Mouse (Mus musculus) CH12.LX (cell line): ENCODE data around the gene Reln. TPM values are rescaled to one million over a fixed set of nuclear protein-coding genes. Genes with fewer than 3 reads are reported as not detected.

ENCODE experiments used
- DNase-seq: peaks from one replicate; pipeline ENCODE4 v3.0.0-alpha.2; 2013; ENCODE audit errors: extremely low read depth
- H3K27ac ChIP-seq: 2 replicates; pipeline ENCODE4 v1.5.1; 2012; ENCODE audit warnings: low read depth, mild to moderate bottlenecking, control low read depth, moderate library complexity; ENCODE audit not compliant: insufficient read depth
- H3K27me3 ChIP-seq: replicated peaks from 2 replicates; pipeline ENCODE3; 2012; ENCODE audit warnings: inconsistent platforms
- H3K36me3 ChIP-seq, 2 experiments: replicated peaks in 1 of 2; 2 replicates each; pipeline versions ENCODE3 to v1.6.1; 2012; ENCODE audit warnings: inconsistent platforms in 1 of 2, low read length in 1 of 2, mild to moderate bottlenecking in 1 of 2, mixed read lengths in 1 of 2, moderate library complexity in 1 of 2; ENCODE audit not compliant: control insufficient read depth in 1 of 2, insufficient read depth in 1 of 2
- H3K4me1 ChIP-seq, 2 experiments: 2 replicates each; pipeline ENCODE4 v1.6.1; 2012; ENCODE audit warnings: inconsistent platforms in 1 of 2, moderate library complexity in 1 of 2; ENCODE audit not compliant: insufficient read depth in 2 of 2, control insufficient read depth in 1 of 2
- H3K4me2 ChIP-seq: 2 replicates; pipeline ENCODE4 v1.6.1; 2012; ENCODE audit warnings: low read depth, mild to moderate bottlenecking, control low read depth; ENCODE audit not compliant: poor library complexity, insufficient read depth, severe bottlenecking
- H3K4me3 ChIP-seq, 3 experiments: fragments of 150-350 bp in 1 of 3; sonication (generic) in 1 of 3; replicated peaks in 1 of 3; 2 replicates each; pipeline versions ENCODE3 to v1.5.1; 2011 to 2012; ENCODE audit warnings: low read depth in 2 of 3, low read length in 2 of 3, mild to moderate bottlenecking in 2 of 3, moderate library complexity in 2 of 3, control low read depth in 1 of 3, improper control_type of control experiment in 1 of 3, inconsistent platforms in 1 of 3, mixed read lengths in 1 of 3; ENCODE audit not compliant: poor library complexity in 1 of 3
- H3K79me2 ChIP-seq: replicated peaks from 2 replicates; pipeline ENCODE4 v1.6.1; 2012; ENCODE audit warnings: mild to moderate bottlenecking, moderate library complexity; ENCODE audit not compliant: control insufficient read depth, poor library complexity, insufficient read depth, severe bottlenecking; ENCODE audit errors: extremely low read depth
- H3K9ac ChIP-seq: 2 replicates; pipeline ENCODE4 v1.6.1; 2012; ENCODE audit warnings: low read depth, mild to moderate bottlenecking, control low read depth, moderate library complexity; ENCODE audit not compliant: insufficient read depth
- H3K9me3 ChIP-seq: replicated peaks from 2 replicates; pipeline ENCODE3; 2012; ENCODE audit warnings: low read length, inconsistent platforms, mixed read lengths
- BHLHE40 ChIP-seq: IDR thresholded peaks from 2 replicates; pipeline ENCODE4 v1.6.1; 2011; ENCODE audit warnings: mild to moderate bottlenecking, low read depth, low read length, improper control_type of control experiment
- CHD2 ChIP-seq: IDR thresholded peaks from 2 replicates; pipeline ENCODE4 v1.6.1; 2011; ENCODE audit warnings: low read length, improper control_type of control experiment
- ELF1 ChIP-seq: IDR thresholded peaks from 2 replicates; pipeline ENCODE4 v1.6.1; 2014; ENCODE audit warnings: low read depth, mild to moderate bottlenecking, inconsistent platforms, low read length, improper control_type of control experiment
- EP300 ChIP-seq: IDR thresholded peaks from 2 replicates; pipeline ENCODE4 v1.6.1; 2011; ENCODE audit warnings: low read length, improper control_type of control experiment
- IRF4 ChIP-seq: IDR thresholded peaks from 2 replicates; pipeline ENCODE4 v1.6.1; 2014; ENCODE audit warnings: low read depth, mild to moderate bottlenecking, inconsistent platforms, low read length, improper control_type of control experiment
- JUN ChIP-seq: IDR thresholded peaks from 2 replicates; pipeline ENCODE4 v1.6.1; 2011; ENCODE audit warnings: low read depth, mild to moderate bottlenecking, low read length, improper control_type of control experiment, moderate library complexity; ENCODE audit not compliant: insufficient read depth
- JUND ChIP-seq: conservative IDR thresholded peaks from 2 replicates; pipeline ENCODE4 v1.6.1; 2011; ENCODE audit warnings: low read depth, low read length, improper control_type of control experiment
- KAT2A ChIP-seq: IDR thresholded peaks from 2 replicates; pipeline ENCODE4 v1.6.1; 2012; ENCODE audit warnings: low read length, improper control_type of control experiment, inconsistent platforms; ENCODE audit not compliant: insufficient replicate concordance
- MAZ ChIP-seq: IDR thresholded peaks from 2 replicates; pipeline ENCODE4 v1.6.1; 2012; ENCODE audit warnings: low read depth, mild to moderate bottlenecking, inconsistent platforms, low read length, improper control_type of control experiment, moderate library complexity
- MYC ChIP-seq: IDR thresholded peaks from 2 replicates; pipeline ENCODE4 v1.6.1; 2011; ENCODE audit warnings: low read depth, mild to moderate bottlenecking, improper control_type of control experiment, low read length
- PAX5 ChIP-seq: IDR thresholded peaks from 2 replicates; pipeline ENCODE4 v1.6.1; 2012; ENCODE audit warnings: low read length, inconsistent platforms, mixed read lengths
- RAD21 ChIP-seq: IDR thresholded peaks from 2 replicates; pipeline ENCODE4 v1.6.1; 2011; ENCODE audit warnings: low read depth, mild to moderate bottlenecking, low read length, improper control_type of control experiment, moderate library complexity
- SIN3A ChIP-seq: IDR thresholded peaks from 2 replicates; pipeline ENCODE4 v1.6.1; 2012; ENCODE audit warnings: low read length, improper control_type of control experiment, inconsistent platforms
- SMC3 ChIP-seq: IDR thresholded peaks from 2 replicates; pipeline ENCODE4 v1.6.1; 2011; ENCODE audit warnings: low read depth, low read length, improper control_type of control experiment
- TCF12 ChIP-seq: IDR thresholded peaks from 2 replicates; pipeline ENCODE4 v1.6.1; 2014; ENCODE audit warnings: low read depth, mild to moderate bottlenecking, inconsistent platforms, low read length, improper control_type of control experiment
- USF2 ChIP-seq: conservative IDR thresholded peaks from 2 replicates; pipeline ENCODE4 v1.6.1; 2011; ENCODE audit warnings: low read depth, low read length, improper control_type of control experiment
- ZKSCAN1 ChIP-seq: IDR thresholded peaks from 2 replicates; pipeline ENCODE4 v1.6.1; 2012; ENCODE audit warnings: low read depth, inconsistent platforms, low read length, improper control_type of control experiment, borderline replicate concordance
- ZMIZ1 ChIP-seq: IDR thresholded peaks from 2 replicates; pipeline ENCODE4 v1.6.1; 2012; ENCODE audit warnings: low read depth, mild to moderate bottlenecking, inconsistent platforms, low read length, improper control_type of control experiment
- ZNF384 ChIP-seq: IDR thresholded peaks from 2 replicates; pipeline ENCODE4 v1.6.1; 2012; ENCODE audit warnings: low read depth, low read length, improper control_type of control experiment, inconsistent platforms
- dilution Hi-C: fragments of 300-500 bp; cut with MboI; formaldehyde crosslinking; loops from 2 replicates; pipeline ENCODE4 v1.14.3; 2020; ENCODE audit warnings: low sequenced_read_pairs; ENCODE audit not compliant: extremely low pct_unique_long_range_greater_than_20kb, extremely low pct_ligation_motif_present
- in situ Hi-C: fragments of 300-500 bp; cut with MboI; formaldehyde crosslinking; loops from 3 replicates; pipeline ENCODE4 v1.14.3; 2019; ENCODE audit warnings: low sequenced_read_pairs, low pct_ligation_motif_present, low pct_unique_long_range_greater_than_20kb, mixed read lengths
- polyA plus RNA-seq: library from polyadenylated mRNA; unstranded; fragments of >175 nt; gene quantifications from 2 replicates; pipeline ENCODE4 v1.2.1, GENCODE M21; 2012; ENCODE audit warnings: low read depth; ENCODE audit not compliant: insufficient read length
- total RNA-seq, 2 experiments: library from RNA; depleted of rRNA; stranded (reverse); fragments of 300-350 nt in 1 of 2; fragments of >200 nt in 1 of 2; gene quantifications; 2 replicates each; pipeline ENCODE4 v1.2.3; 2012 to 2014

Gene Reln
- total and polyA plus RNA-seq, 3 experiments: 0.03 to 0.04 TPM; not detected in 1

- H3K4me1 ChIP-seq: no peaks in the 10 kb centered on the region
- no peak overlapping the region for H3K4me2 ChIP-seq
- H3K27me3 ChIP-seq: no peaks in the 10 kb centered on the region
- in situ Hi-C loops: no loop called here
- H3K36me3 ChIP-seq: no peaks in the 10 kb centered on the region
- dilution Hi-C loops: no loop called here
- no peak overlapping the region for H3K9ac ChIP-seq
- H3K27ac ChIP-seq: no peak overlapping the region
- no peak overlapping the region for H3K4me3 ChIP-seq
- no peak for TF ChIP-seq TCF12
- no peaks in the 10 kb centered on the region for H3K9me3 ChIP-seq
- no peak for DNase-seq
- H3K79me2 ChIP-seq: no peaks in the 10 kb centered on the region
Measured at GRCm38 (mm10) chr5:22316471-22316870, 28.0 kb downstream of the Reln start.

DNA sequence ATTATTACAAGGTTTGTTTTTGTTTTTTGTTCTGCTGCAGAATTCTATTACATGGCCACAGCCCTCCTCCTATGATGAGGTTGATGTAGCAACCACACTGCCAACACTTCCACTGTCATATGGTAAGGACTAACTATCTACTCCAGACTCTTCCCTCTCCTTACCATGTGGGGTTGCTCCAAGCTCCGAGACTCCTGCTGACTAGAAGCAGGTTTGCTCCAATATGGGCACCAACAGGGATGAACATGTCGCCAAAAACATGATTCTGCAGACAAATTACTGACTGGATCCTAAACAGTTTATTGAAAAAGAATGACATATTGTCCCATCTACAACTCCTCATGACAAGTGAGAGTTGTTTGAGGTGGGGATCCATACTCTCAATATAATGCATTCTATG is 28.5 kb downstream of the Reln start:
- Histone ChIP-seq H3K4me1 (no peaks in the 10 kb centered on the region), H3K27me3 (no peaks in the 10 kb centered on the region), H3K4me3 (no peak overlapping the region), H3K27ac (no peak overlapping the region), H3K4me2 (no peak overlapping the region), H3K36me3 (no peaks in the 10 kb centered on the region), H3K9me3 (no peaks in the 10 kb centered on the region), H3K79me2 (no peaks in the 10 kb centered on the region), H3K9ac (no peak overlapping the region)
- in situ Hi-C loops (no loop called here), dilution Hi-C loops (no loop called here)
- TF ChIP-seq MAZ: no peak
- TF ChIP-seq EP300: no peak
- no peak for TF ChIP-seq JUN
- TF ChIP-seq CHD2: no peak
- TF ChIP-seq JUND: no peak
- no peak for TF ChIP-seq PAX5
- no peak for TF ChIP-seq ELF1
- TF ChIP-seq SIN3A: no peak
- TF ChIP-seq ZKSCAN1: no peak
- no peak for TF ChIP-seq KAT2A
- no peak for TF ChIP-seq MYC
- no peak for TF ChIP-seq SMC3
- no peak for TF ChIP-seq USF2
- TF ChIP-seq IRF4: no peak
- no peak for TF ChIP-seq TCF12
- no peak for TF ChIP-seq BHLHE40
- no peak for TF ChIP-seq RAD21
- TF ChIP-seq ZMIZ1: no peak
- TF ChIP-seq ZNF384: no peak
- no peak for DNase-seq
